Mouse (Mus musculus) megakaryocyte, embryonic 14.5 days (primary cell): ENCODE measurements around the gene Ccdc24.

Experiments
- FLI1 ChIP-seq: IDR thresholded peaks from 2 replicates; pipeline ENCODE4 v1.6.1; 2012; ENCODE audit warnings: low read length, inconsistent platforms, mixed read lengths
- GATA1 ChIP-seq: IDR thresholded peaks from 3 replicates; pipeline ENCODE4 v1.6.1; 2012; ENCODE audit warnings: mixed read lengths, low read length, inconsistent platforms, borderline replicate concordance

GRCm38 (mm10) chr4:117850176-117850575, 22.2 kb downstream of the Ccdc24 start:
- TF ChIP-seq GATA1 (no peak), FLI1 (no peak)
